ENCODE assay signal across 16 mouse cellular contexts in genomic region chr2:38097469-38097868, GRCm38 (mm10).
DNase-seq lines count a peak whose midpoint lies in the region; ATAC-seq and TF ChIP-seq lines count a peak whose summit lies in the region.
"Had no signal": no experiment of that assay in that cellular context is flagged by ENCODE, and none has a peak within 500 bp of the region (broad histone marks: within the 10 kb centered on the region; RNA-seq: fewer than 3 reads in every experiment).

No protein-coding gene starts in this region.

- no peak overlapping the region for H3K4me3 ChIP-seq in forebrain, embryonic 11.5 days (ENCODE audit: low read depth, low read length)
- H3K4me3 ChIP-seq in forebrain, postnatal 0 days (ENCODE audit: low read depth, low read length): no peak overlapping the region
- H3K4me3 ChIP-seq in midbrain, embryonic 12.5 days: no peak overlapping the region
- H3K4me3 ChIP-seq in midbrain, embryonic 11.5 days (ENCODE audit: low read depth, low read length): no peak overlapping the region
- H3K4me3 ChIP-seq in forebrain, embryonic 12.5 days (replicated peaks): no peak overlapping the region
- H3K4me3 ChIP-seq in limb, embryonic 10.5 days: no peak overlapping the region
- H3K4me3 ChIP-seq: embryonic facial prominence, embryonic 10.5 days; heart, embryonic 12.5 days; hindbrain, embryonic 15.5 days had no signal

- no peak overlapping the region for H3K9ac ChIP-seq in forebrain, embryonic 11.5 days (ENCODE audit: low read length)
- no peak overlapping the region for H3K9ac ChIP-seq in forebrain, postnatal 0 days
- no peak overlapping the region for H3K9ac ChIP-seq in midbrain, embryonic 12.5 days (replicated peaks)
- H3K9ac ChIP-seq in midbrain, embryonic 11.5 days (ENCODE audit: low read length): no peak overlapping the region
- no peak overlapping the region for H3K9ac ChIP-seq in forebrain, embryonic 12.5 days
- H3K9ac ChIP-seq: heart, embryonic 12.5 days; hindbrain, embryonic 15.5 days had no signal

- no peaks in the 10 kb centered on the region for H3K36me3 ChIP-seq in forebrain, embryonic 11.5 days (ENCODE audit: control insufficient read depth, insufficient read depth, low read length)
- H3K36me3 ChIP-seq in forebrain, postnatal 0 days (ENCODE audit: insufficient read depth): no peaks in the 10 kb centered on the region
- no peaks in the 10 kb centered on the region for H3K36me3 ChIP-seq in midbrain, embryonic 12.5 days
- no peaks in the 10 kb centered on the region for H3K36me3 ChIP-seq in midbrain, embryonic 11.5 days (ENCODE audit: control insufficient read depth, insufficient read depth, low read length)
- no peaks in the 10 kb centered on the region for H3K36me3 ChIP-seq in forebrain, embryonic 12.5 days (replicated peaks)
- H3K36me3 ChIP-seq in limb, embryonic 10.5 days: no peaks in the 10 kb centered on the region
- H3K36me3 ChIP-seq: embryonic facial prominence, embryonic 10.5 days; heart, embryonic 12.5 days; hindbrain, embryonic 15.5 days had no signal

- 12% methylated on average over 3 of the region's 3 CpGs for WGBS in forebrain, embryonic 11.5 days
- 34% methylated on average over 3 of the region's 3 CpGs for WGBS in forebrain, postnatal 0 days
- 24% methylated on average over 3 of the region's 3 CpGs for WGBS in midbrain, embryonic 12.5 days
- 24% methylated on average over 3 of the region's 3 CpGs for WGBS in midbrain, embryonic 11.5 days
- 12% methylated on average over 3 of the region's 3 CpGs for WGBS in forebrain, embryonic 12.5 days
- WGBS in limb, embryonic 10.5 days: 62% methylated on average over 3 of the region's 3 CpGs

- peak; percentile 56 for ATAC-seq in forebrain, embryonic 11.5 days (replicated peaks; ENCODE audit: low FRiP score)
- no peak for ATAC-seq in forebrain, postnatal 0 days
- no peak for ATAC-seq in midbrain, embryonic 12.5 days (ENCODE audit: low FRiP score, low read depth)
- ATAC-seq in midbrain, embryonic 11.5 days (ENCODE audit: low FRiP score): no peak
- 0 out of 2 replicates have a peak, but pooled peaks have one; percentile 31 for ATAC-seq in forebrain, embryonic 12.5 days (ENCODE audit: low FRiP score)
- ATAC-seq: intestine, postnatal 0 days had no signal

- TF ChIP-seq CTCF in forebrain, postnatal 0 days (IDR thresholded peaks at IDR 0.05; ENCODE audit: low read depth): no peak

- no peak overlapping the region for H3K4me2 ChIP-seq in forebrain, embryonic 11.5 days (ENCODE audit: low read depth, low read length, severe bottlenecking)
- H3K4me2 ChIP-seq in forebrain, postnatal 0 days (ENCODE audit: low read depth): no peak overlapping the region
- H3K4me2 ChIP-seq in midbrain, embryonic 12.5 days (replicated peaks): no peak overlapping the region
- H3K4me2 ChIP-seq in midbrain, embryonic 11.5 days: no peak overlapping the region
- H3K4me2 ChIP-seq in forebrain, embryonic 12.5 days: no peak overlapping the region
- H3K4me2 ChIP-seq: heart, embryonic 12.5 days; hindbrain, embryonic 15.5 days had no signal

- no peaks in the 10 kb centered on the region for H3K27me3 ChIP-seq in forebrain, embryonic 11.5 days (ENCODE audit: control insufficient read depth, insufficient read depth, low read length)
- no peaks in the 10 kb centered on the region for H3K27me3 ChIP-seq in forebrain, postnatal 0 days (ENCODE audit: insufficient read depth, low read length)
- H3K27me3 ChIP-seq in midbrain, embryonic 12.5 days: no peaks in the 10 kb centered on the region
- H3K27me3 ChIP-seq in midbrain, embryonic 11.5 days (ENCODE audit: control insufficient read depth, insufficient read depth, low read length): no peaks in the 10 kb centered on the region
- no peaks in the 10 kb centered on the region for H3K27me3 ChIP-seq in forebrain, embryonic 12.5 days
- H3K27me3 ChIP-seq in limb, embryonic 10.5 days (ENCODE audit: low read depth, poor library complexity, severe bottlenecking): peaks cover 7% of the 10 kb centered on the region; the same call in 1 of the 2 replicates
- H3K27me3 ChIP-seq: heart, embryonic 12.5 days; hindbrain, embryonic 15.5 days had no signal

- peak; percentile 68 for DNase-seq in forebrain, embryonic 11.5 days (ENCODE audit: low spot score)
- DNase-seq in forebrain, postnatal 0 days: no peak
- DNase-seq in midbrain, embryonic 11.5 days (ENCODE audit: low spot score, missing footprints): no peak
- DNase-seq in limb, embryonic 10.5 days (ENCODE audit: low spot score): no peak
- DNase-seq in adrenal gland, adult (ENCODE audit: inconsistent age in 2 of 2, low spot score in 1 of 2): no peak
- no peak for DNase-seq in kidney, postnatal 25 days
- DNase-seq: adrenal gland, postnatal 14 days; cerebellum, adult 18-20 months; cerebellum, adult 9-11 months; gastrocnemius, postnatal 25 days had no signal

- H3K27ac ChIP-seq in forebrain, embryonic 11.5 days (ENCODE audit: low read depth, low read length): peak overlapping the region; percentile 67; the same call in 1 of the 2 replicates
- no peak overlapping the region for H3K27ac ChIP-seq in forebrain, postnatal 0 days (ENCODE audit: low read depth, low read length)
- 0 out of 2 replicates have a peak overlapping the region, but pooled peaks have one; percentile 25 for H3K27ac ChIP-seq in midbrain, embryonic 12.5 days (replicated peaks)
- no peak overlapping the region for H3K27ac ChIP-seq in midbrain, embryonic 11.5 days (ENCODE audit: low read depth, low read length)
- peak overlapping the region; percentile 84 for H3K27ac ChIP-seq in forebrain, embryonic 12.5 days
- peak overlapping the region; percentile 16; the same call in 1 of the 2 replicates for H3K27ac ChIP-seq in limb, embryonic 10.5 days
- H3K27ac ChIP-seq: embryonic facial prominence, embryonic 10.5 days; hindbrain, embryonic 15.5 days had no signal

- H3K4me1 ChIP-seq in forebrain, embryonic 11.5 days (replicated peaks; ENCODE audit: control insufficient read depth, insufficient read depth, low read length): peaks cover 30% of the 10 kb centered on the region
- peaks cover 3% of the 10 kb centered on the region; the same call in 1 of the 2 replicates for H3K4me1 ChIP-seq in forebrain, postnatal 0 days (ENCODE audit: insufficient read depth)
- H3K4me1 ChIP-seq in midbrain, embryonic 12.5 days: peaks cover 58% of the 10 kb centered on the region
- peaks cover 22% of the 10 kb centered on the region for H3K4me1 ChIP-seq in midbrain, embryonic 11.5 days (ENCODE audit: control insufficient read depth, insufficient read depth, low read length)
- peaks cover 65% of the 10 kb centered on the region for H3K4me1 ChIP-seq in forebrain, embryonic 12.5 days
- peaks cover 94% of the 10 kb centered on the region for H3K4me1 ChIP-seq in limb, embryonic 10.5 days

- H3K9me3 ChIP-seq in forebrain, embryonic 11.5 days (ENCODE audit: control insufficient read depth, low read length): no peaks in the 10 kb centered on the region
- no peaks in the 10 kb centered on the region for H3K9me3 ChIP-seq in forebrain, postnatal 0 days (ENCODE audit: low read length)
- no peaks in the 10 kb centered on the region for H3K9me3 ChIP-seq in midbrain, embryonic 12.5 days
- H3K9me3 ChIP-seq in midbrain, embryonic 11.5 days (ENCODE audit: control insufficient read depth, low read length): no peaks in the 10 kb centered on the region
- no peaks in the 10 kb centered on the region for H3K9me3 ChIP-seq in forebrain, embryonic 12.5 days
- H3K9me3 ChIP-seq in limb, embryonic 10.5 days (replicated peaks): no peaks in the 10 kb centered on the region
- H3K9me3 ChIP-seq: embryonic facial prominence, embryonic 10.5 days; heart, embryonic 12.5 days; hindbrain, embryonic 15.5 days had no signal

Comparison
In these comparisons a context has a peak if more than half of its experiments do, and no peak if none do; other contexts are left out.
1. ATAC-seq: peak in forebrain, embryonic 11.5 days (single experiment) and forebrain, embryonic 12.5 days (single experiment); none in forebrain, postnatal 0 days (single experiment), midbrain, embryonic 12.5 days (single experiment) and midbrain, embryonic 11.5 days (single experiment).
2. H3K27ac ChIP-seq: peak in forebrain, embryonic 11.5 days (single experiment), midbrain, embryonic 12.5 days (single experiment), forebrain, embryonic 12.5 days (single experiment) and limb, embryonic 10.5 days (single experiment); none in forebrain, postnatal 0 days (single experiment) and midbrain, embryonic 11.5 days (single experiment).